Mouse (Mus musculus): ENCODE results near the gene Fxyd7. TPM values are rescaled to one million over a fixed set of nuclear protein-coding genes. Genes with fewer than 3 reads are reported as not detected.

The Fxyd7 gene
- polyA plus RNA-seq, 1 experiment from 2014 or later = 108 TPM

GRCm38 (mm10) chr7:31085171-31085570 lies 33.9 kb upstream of the Fxyd7 start:
- 12% methylated on average over 3 of the region's 3 CpGs for WGBS

GRCm38 (mm10) chr7:31084140-31084539 lies 32.9 kb upstream of the Fxyd7 start:
- Histone ChIP-seq H3K9me3 (no peaks in the 10 kb centered on the region; the same call in 1 of the 2 replicates), H3K4me3 (no peak overlapping the region), H3K27ac (peak overlapping the region; percentile 55), H3K4me1 (replicated peaks) (peaks cover 22% of the 10 kb centered on the region), H3K9ac (no peak overlapping the region), H3K4me2 (no peak overlapping the region), H3K36me3 (no peaks in the 10 kb centered on the region), H3K27me3 (no peaks in the 10 kb centered on the region)
- no peak for ATAC-seq (ENCODE audit: low FRiP score)
- WGBS = 57% methylated on average over 9 of the region's 9 CpGs

More at GRCm38 (mm10) chr7:31085171-31085570, 33.9 kb upstream of the Fxyd7 start:
- Histone ChIP-seq H3K4me3 (no peak overlapping the region), H3K4me1 (replicated peaks) (peaks cover 22% of the 10 kb centered on the region), H3K36me3 (no peaks in the 10 kb centered on the region), H3K27ac (no peak overlapping the region; the same call in 1 of the 2 replicates), H3K9ac (no peak overlapping the region), H3K9me3 (no peaks in the 10 kb centered on the region; the same call in 1 of the 2 replicates), H3K27me3 (no peaks in the 10 kb centered on the region), H3K4me2 (no peak overlapping the region)
- ATAC-seq (ENCODE audit: low FRiP score) = no peak

- H3K27me3 ChIP-seq = no peaks in the 10 kb centered on the region
- peaks cover 22% of the 10 kb centered on the region for H3K4me1 ChIP-seq (replicated peaks)
- no peaks in the 10 kb centered on the region for H3K36me3 ChIP-seq
- H3K4me2 ChIP-seq = no peak overlapping the region
- H3K9ac ChIP-seq = no peak overlapping the region
- H3K27ac ChIP-seq = peak overlapping the region; percentile 48; the same call in 1 of the 2 replicates
- H3K4me3 ChIP-seq = no peak overlapping the region
- no peaks in the 10 kb centered on the region; the same call in 1 of the 2 replicates for H3K9me3 ChIP-seq
- 0 out of 2 replicates have a peak, but pooled peaks have one; percentile 23 for ATAC-seq (ENCODE audit: low FRiP score)
- 56% methylated on average over 14 of the region's 14 CpGs for WGBS
Observed at GRCm38 (mm10) chr7:31082831-31083588, 31.7 kb upstream of the Fxyd7 start.

- H3K4me3 ChIP-seq = no peak overlapping the region
- no peak overlapping the region for H3K9ac ChIP-seq
- H3K27me3 ChIP-seq = no peaks in the 10 kb centered on the region
- H3K27ac ChIP-seq = no peak overlapping the region
- peaks cover 22% of the 10 kb centered on the region for H3K4me1 ChIP-seq (replicated peaks)
- H3K4me2 ChIP-seq = no peak overlapping the region
- no peaks in the 10 kb centered on the region; the same call in 1 of the 2 replicates for H3K9me3 ChIP-seq
- ATAC-seq (ENCODE audit: low FRiP score) = no peak
- H3K36me3 ChIP-seq = no peaks in the 10 kb centered on the region
Observed at GRCm38 (mm10) chr7:31082106-31082505, 30.8 kb upstream of the Fxyd7 start.

GRCm38 (mm10) chr7:31081106-31081505 lies 29.8 kb upstream of the Fxyd7 start:
- no peaks in the 10 kb centered on the region for H3K27me3 ChIP-seq
- no peak overlapping the region for H3K27ac ChIP-seq
- H3K9me3 ChIP-seq = no peaks in the 10 kb centered on the region; the same call in 1 of the 2 replicates
- no peak overlapping the region for H3K4me3 ChIP-seq
- no peak overlapping the region for H3K4me2 ChIP-seq
- H3K4me1 ChIP-seq (replicated peaks) = peaks cover 22% of the 10 kb centered on the region
- H3K9ac ChIP-seq = no peak overlapping the region
- ATAC-seq (ENCODE audit: low FRiP score) = no peak
- WGBS = 29% methylated on average over 1 of the region's 1 CpGs
- no peaks in the 10 kb centered on the region for H3K36me3 ChIP-seq

DNA sequence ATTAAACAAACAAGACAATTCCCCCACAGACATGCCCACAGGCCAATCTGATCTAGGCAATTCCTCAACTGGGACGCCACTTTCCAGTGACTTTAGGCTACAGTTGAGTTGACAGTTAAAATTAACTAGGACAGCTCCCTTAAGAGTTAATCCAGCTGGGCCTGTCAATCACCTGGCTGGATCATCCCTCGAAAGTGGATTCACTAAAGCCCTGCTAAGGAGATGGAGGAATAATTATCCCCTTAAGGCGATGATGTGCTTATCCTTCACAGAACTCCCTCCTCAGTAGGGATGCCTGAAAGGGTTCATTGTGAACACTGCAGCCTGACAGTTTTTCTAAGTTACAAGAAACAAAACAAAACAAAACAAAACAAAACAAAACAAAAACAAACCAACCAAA lies 29.3 kb upstream of the Fxyd7 start:
- no peaks in the 10 kb centered on the region for H3K27me3 ChIP-seq
- H3K9me3 ChIP-seq = no peaks in the 10 kb centered on the region; the same call in 1 of the 2 replicates
- WGBS = 46% methylated on average over 3 of the region's 3 CpGs
- no peak overlapping the region for H3K9ac ChIP-seq
- no peak overlapping the region for H3K4me3 ChIP-seq
- no peak overlapping the region for H3K4me2 ChIP-seq
- ATAC-seq (ENCODE audit: low FRiP score) = no peak
- H3K36me3 ChIP-seq = no peaks in the 10 kb centered on the region
- H3K4me1 ChIP-seq (replicated peaks) = peaks cover 22% of the 10 kb centered on the region
- no peak overlapping the region for H3K27ac ChIP-seq

GRCm38 (mm10) chr7:31079670-31080069 lies 28.4 kb upstream of the Fxyd7 start:
- Histone ChIP-seq H3K27ac (no peak overlapping the region), H3K4me1 (replicated peaks) (peaks cover 17% of the 10 kb centered on the region), H3K36me3 (no peaks in the 10 kb centered on the region), H3K4me2 (no peak overlapping the region), H3K27me3 (no peaks in the 10 kb centered on the region), H3K9ac (no peak overlapping the region), H3K9me3 (no peaks in the 10 kb centered on the region; the same call in 1 of the 2 replicates), H3K4me3 (no peak overlapping the region)
- ATAC-seq (ENCODE audit: low FRiP score) = no peak
- WGBS = 90% methylated on average over 8 of the region's 8 CpGs

- no peak overlapping the region for H3K4me2 ChIP-seq
- H3K27ac ChIP-seq = no peak overlapping the region
- H3K9ac ChIP-seq = no peak overlapping the region
- H3K4me3 ChIP-seq = no peak overlapping the region
- peak; percentile 17; the same call in 1 of the 2 replicates for ATAC-seq (ENCODE audit: low FRiP score)
- no peaks in the 10 kb centered on the region for H3K27me3 ChIP-seq
- H3K36me3 ChIP-seq = no peaks in the 10 kb centered on the region
- no peaks in the 10 kb centered on the region; the same call in 1 of the 2 replicates for H3K9me3 ChIP-seq
- 42% methylated on average over 5 of the region's 5 CpGs for WGBS
- H3K4me1 ChIP-seq (replicated peaks) = peaks cover 4% of the 10 kb centered on the region
Observed at GRCm38 (mm10) chr7:31077885-31078445, 26.7 kb upstream of the Fxyd7 start.

DNA sequence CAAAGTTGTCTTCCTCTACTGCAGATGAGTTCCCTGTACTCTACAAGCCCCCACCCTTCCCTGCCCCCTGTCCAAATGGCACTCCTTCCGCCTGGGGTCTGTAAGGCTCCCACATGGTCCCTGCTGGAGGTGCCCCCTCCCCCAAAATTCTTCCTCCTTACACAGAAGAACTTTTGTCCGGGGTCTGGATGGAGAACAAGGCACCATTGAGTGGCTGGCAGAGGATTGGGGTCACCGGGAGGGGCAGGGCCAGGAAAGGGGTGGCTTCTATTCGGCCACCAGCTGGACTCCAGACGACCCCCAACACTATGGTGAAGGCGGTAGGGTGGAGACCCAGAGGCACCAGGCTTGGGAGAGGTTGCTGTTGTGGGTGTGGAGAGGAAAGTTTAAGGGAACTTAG lies 26.2 kb upstream of the Fxyd7 start:
- no peaks in the 10 kb centered on the region for H3K4me1 ChIP-seq (replicated peaks)
- ATAC-seq (ENCODE audit: low FRiP score) = 0 out of 2 replicates have a peak, but pooled peaks have one; percentile 6
- H3K27me3 ChIP-seq = no peaks in the 10 kb centered on the region
- H3K4me2 ChIP-seq = no peak overlapping the region
- no peaks in the 10 kb centered on the region; the same call in 1 of the 2 replicates for H3K9me3 ChIP-seq
- no peak overlapping the region for H3K4me3 ChIP-seq
- H3K27ac ChIP-seq = no peak overlapping the region
- H3K36me3 ChIP-seq = no peaks in the 10 kb centered on the region
- WGBS = 50% methylated on average over 6 of the region's 6 CpGs
- no peak overlapping the region for H3K9ac ChIP-seq

GRCm38 (mm10) chr7:31076492-31076891 lies 25.2 kb upstream of the Fxyd7 start, which contains the start of gene Fxyd3:
Gene Fxyd3 (minus strand): TSS chr7:31076704.
- Histone ChIP-seq H3K4me2 (no peak within 1 kb of the TSS), H3K4me1 (replicated peaks) (no peaks in the 10 kb centered on the region), H3K9me3 (no peaks in the 10 kb centered on the region; the same call in 1 of the 2 replicates), H3K27ac (no peak within 1 kb of the TSS), H3K9ac (no peak within 1 kb of the TSS), H3K27me3 (no peaks in the 10 kb centered on the region), H3K36me3 (no peaks in the 10 kb centered on the region), H3K4me3 (no peak within 1 kb of the TSS)
- no peak for ATAC-seq (ENCODE audit: low FRiP score)
- 68% methylated on average over 5 of the region's 5 CpGs for WGBS

DNA sequence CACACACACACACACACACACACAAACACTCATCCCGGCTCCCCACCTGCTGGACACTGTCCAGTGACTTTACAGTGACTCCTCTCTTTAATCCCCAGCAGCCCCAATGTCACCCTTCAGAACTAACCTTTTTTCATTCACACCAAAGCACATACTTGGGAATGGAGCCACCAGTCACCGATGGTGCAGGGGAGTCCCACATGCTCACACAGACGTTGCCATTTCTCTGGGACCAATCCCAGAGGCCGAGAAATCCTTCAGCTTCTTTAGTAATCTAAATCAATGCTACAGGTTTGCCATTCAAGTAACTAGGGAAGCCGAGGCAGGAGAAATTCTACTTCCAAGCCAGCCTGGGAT lies 23.4 kb upstream of the Fxyd7 start:
- Histone ChIP-seq H3K27me3 (no peaks in the 10 kb centered on the region), H3K27ac (no peak overlapping the region), H3K9me3 (no peaks in the 10 kb centered on the region), H3K9ac (no peak overlapping the region), H3K4me2 (no peak overlapping the region), H3K4me3 (no peak overlapping the region), H3K36me3 (no peaks in the 10 kb centered on the region), H3K4me1 (replicated peaks) (peaks cover 7% of the 10 kb centered on the region; the same call in 1 of the 2 replicates)
- ATAC-seq (ENCODE audit: low FRiP score) = no peak
- 64% methylated on average over 5 of the region's 5 CpGs for WGBS

GRCm38 (mm10) chr7:31074061-31074712 lies 22.9 kb upstream of the Fxyd7 start:
- no peak for ATAC-seq (ENCODE audit: low FRiP score)

More at GRCm38 (mm10) chr7:31074061-31074712, 22.9 kb upstream of the Fxyd7 start:
- Histone ChIP-seq H3K9me3 (no peaks in the 10 kb centered on the region), H3K4me3 (no peak overlapping the region), H3K36me3 (no peaks in the 10 kb centered on the region), H3K9ac (no peak overlapping the region), H3K27me3 (no peaks in the 10 kb centered on the region), H3K27ac (no peak overlapping the region), H3K4me1 (replicated peaks) (peaks cover 7% of the 10 kb centered on the region; the same call in 1 of the 2 replicates), H3K4me2 (no peak overlapping the region)
- WGBS = 60% methylated on average over 7 of the region's 7 CpGs
